Mouse (Mus musculus): ENCODE measurements at regions not wholly inside any gene's neighbourhood (a gene's known extent, or its start where the extent isn't known, plus 50 kb on each side); places are given as distances from the start of the nearest gene placed in this dataset.

DNA sequence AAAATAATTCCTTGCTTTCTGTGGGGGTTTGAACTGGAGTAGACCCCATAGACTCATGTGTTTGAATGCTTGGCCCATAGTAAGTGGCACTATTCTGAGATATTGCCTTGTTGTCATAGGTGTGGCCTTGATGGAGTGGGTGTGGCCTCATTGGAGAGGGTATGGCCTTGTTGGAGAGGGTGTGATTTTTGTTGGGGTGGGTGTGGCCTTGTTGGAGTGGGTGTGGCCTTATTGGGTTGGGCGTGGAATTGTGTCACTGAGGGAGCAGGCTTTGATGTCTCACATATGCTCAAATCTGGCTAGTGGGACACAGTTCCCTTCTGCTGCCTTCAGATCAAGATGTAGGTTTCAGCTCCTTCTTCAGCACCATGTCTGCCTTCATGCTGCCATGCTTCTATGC is 131.4 kb upstream of the Igsf21 start:
- H3K27me3 ChIP-seq (ENCODE audit: control insufficient read depth, insufficient read depth, low read length, poor library complexity, severe bottlenecking): no peaks in the 10 kb centered on the region
- DNase-seq (ENCODE audit: low read depth, low spot score): no peak

DNA sequence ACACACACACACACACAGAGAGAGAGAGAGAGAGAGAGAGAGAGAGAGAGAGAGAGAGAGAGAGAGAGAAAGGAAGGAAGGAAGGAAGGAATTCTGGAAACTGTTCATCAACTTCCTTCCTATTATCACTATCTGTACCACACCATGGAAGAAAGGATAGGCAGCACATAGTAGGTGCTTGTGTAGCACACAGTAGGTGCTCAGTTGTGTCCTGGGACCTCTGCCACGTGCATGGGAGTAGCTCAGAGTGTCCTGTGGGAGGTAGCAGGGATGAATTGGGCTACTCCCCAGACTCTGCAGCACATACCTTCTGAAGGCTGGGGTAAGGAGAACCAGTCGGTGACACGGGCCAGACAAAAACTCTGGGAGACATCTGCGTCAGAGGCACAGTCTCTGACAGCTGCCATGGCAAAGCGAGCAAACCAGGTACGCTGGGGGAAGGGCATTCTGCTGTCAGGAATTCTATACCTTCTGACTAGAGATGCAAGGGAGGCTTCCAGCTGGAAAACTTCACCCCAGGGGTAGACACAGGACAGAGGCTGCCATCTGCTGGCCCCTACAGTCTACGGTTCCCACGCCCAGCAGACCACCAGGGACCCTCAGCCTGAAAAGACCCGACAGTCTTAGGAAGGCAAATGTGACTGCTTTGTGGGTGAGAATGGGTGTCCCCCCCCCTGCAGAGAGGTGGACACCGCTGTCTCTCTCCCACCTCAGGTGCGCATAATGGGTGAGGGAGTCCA is 126.2 kb upstream of the Igsf21 start:
- Histone ChIP-seq H3K27me3 (ENCODE audit: control insufficient read depth, insufficient read depth, low read length, poor library complexity, severe bottlenecking) (no peaks in the 10 kb centered on the region), H3K36me3 (ENCODE audit: control insufficient read depth, insufficient read depth, low read length, poor library complexity, severe bottlenecking) (no peaks in the 10 kb centered on the region)
- no peak for DNase-seq (ENCODE audit: low read depth, low spot score)

More for the DNA sequence above, 131.4 kb upstream of the Igsf21 start:
- H3K36me3 ChIP-seq (ENCODE audit: control insufficient read depth, insufficient read depth, low read length, poor library complexity, severe bottlenecking): no peaks in the 10 kb centered on the region

DNA sequence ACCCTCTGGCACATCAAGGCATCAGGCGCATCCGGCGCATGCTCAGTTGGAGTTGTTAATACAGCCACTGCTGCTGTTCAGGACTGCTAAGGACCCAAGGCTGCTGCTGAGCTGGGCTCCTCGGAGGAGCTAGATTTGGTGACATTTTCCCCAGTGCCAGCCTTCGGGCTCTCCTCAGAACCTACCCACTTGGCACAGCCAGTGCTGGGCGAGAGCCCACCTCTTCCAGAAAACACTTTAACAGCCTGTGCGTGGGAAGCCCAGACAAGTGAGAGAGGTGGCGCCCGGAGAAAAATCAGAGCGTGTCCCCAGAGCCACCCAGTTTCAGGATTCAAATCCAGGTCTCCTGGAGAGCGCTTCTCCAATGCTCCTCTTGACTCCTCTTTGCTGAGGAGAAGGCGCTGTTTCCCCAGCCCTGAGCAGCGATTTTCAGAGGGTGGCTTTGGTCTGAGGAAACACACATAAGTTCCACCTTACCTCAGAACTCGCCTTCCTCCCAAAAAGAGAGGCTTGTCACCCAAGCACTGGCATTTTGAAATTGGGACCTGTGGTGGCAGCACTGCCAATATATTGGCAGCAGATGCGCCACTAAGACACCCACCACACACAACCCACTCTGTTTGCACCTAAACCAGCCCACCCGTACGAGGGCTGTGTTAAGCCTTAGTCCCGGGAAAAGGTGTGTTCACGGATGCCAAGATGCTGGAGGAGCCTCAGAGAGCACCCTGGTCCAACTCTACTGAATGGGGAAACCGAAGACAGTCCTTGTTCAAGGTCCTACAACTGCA is 125.0 kb upstream of the Igsf21 start:
- Histone ChIP-seq H3K27me3 (ENCODE audit: control insufficient read depth, insufficient read depth, low read length, poor library complexity, severe bottlenecking) (no peaks in the 10 kb centered on the region), H3K36me3 (ENCODE audit: control insufficient read depth, insufficient read depth, low read length, poor library complexity, severe bottlenecking) (no peaks in the 10 kb centered on the region)
- DNase-seq (ENCODE audit: low read depth, low spot score): no peak

DNA sequence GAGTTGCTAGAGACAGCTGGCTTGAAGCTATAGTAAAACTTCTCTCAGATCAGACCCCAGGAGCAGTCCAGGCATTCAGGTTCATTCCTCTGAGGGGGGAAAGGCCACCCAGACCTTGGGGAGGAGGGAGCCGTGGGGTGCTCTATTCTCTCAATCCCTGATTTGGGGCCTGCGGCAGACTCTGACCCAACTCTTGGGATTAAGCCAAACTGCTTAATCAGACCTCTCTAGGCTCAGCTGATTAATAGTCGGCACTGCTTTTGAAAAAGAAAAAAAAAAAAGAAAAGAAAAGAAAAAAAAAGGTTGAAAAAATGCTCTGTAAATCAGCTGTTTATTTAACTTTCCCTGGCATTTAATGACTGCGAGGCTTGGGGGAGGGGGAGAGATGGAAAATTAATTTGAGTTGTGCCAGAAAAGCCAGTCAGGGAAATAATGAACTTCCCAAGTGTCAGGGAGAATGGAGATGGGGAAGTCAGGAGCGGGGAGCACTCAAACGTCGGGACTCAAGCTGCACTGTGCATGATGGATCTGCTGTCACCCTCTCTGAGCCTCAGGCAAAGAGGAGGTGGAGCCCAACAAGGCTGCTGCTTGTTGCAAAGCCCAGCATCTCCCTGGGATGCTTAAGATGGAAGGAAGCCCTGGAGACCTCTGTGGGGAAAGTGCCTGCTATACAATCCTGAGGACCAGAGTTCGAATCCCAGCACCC is 120.5 kb upstream of the Igsf21 start:
- H3K36me3 ChIP-seq (ENCODE audit: control insufficient read depth, insufficient read depth, low read length, poor library complexity, severe bottlenecking): no peaks in the 10 kb centered on the region
- H3K27me3 ChIP-seq (ENCODE audit: control insufficient read depth, insufficient read depth, low read length, poor library complexity, severe bottlenecking): no peaks in the 10 kb centered on the region
- no peak for DNase-seq (ENCODE audit: low read depth, low spot score)

DNA sequence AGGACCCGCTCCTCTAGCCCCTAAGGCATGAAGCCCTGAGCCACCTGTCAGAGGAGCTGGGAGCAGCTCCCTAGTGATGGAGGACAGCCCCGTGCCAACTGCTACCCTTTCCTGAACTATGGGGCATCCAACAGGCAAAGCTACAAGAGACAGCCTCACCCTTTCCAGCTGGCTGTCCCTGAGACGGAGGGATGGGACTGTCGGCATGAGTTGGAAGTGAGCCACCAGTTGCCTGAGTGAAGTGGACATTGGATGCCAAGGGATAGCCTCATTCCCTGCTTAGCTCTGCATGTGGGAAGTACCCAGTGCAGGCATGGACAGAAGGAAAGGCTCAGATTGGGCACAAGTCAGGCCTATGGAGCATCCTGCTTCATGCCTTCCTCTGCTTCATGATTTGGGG is 112.3 kb upstream of the Igsf21 start:
- Histone ChIP-seq H3K27me3 (ENCODE audit: control insufficient read depth, insufficient read depth, low read length, poor library complexity, severe bottlenecking) (no peaks in the 10 kb centered on the region), H3K36me3 (ENCODE audit: control insufficient read depth, insufficient read depth, low read length, poor library complexity, severe bottlenecking) (no peaks in the 10 kb centered on the region)
- no peak for DNase-seq (ENCODE audit: low read depth, low spot score)

DNA sequence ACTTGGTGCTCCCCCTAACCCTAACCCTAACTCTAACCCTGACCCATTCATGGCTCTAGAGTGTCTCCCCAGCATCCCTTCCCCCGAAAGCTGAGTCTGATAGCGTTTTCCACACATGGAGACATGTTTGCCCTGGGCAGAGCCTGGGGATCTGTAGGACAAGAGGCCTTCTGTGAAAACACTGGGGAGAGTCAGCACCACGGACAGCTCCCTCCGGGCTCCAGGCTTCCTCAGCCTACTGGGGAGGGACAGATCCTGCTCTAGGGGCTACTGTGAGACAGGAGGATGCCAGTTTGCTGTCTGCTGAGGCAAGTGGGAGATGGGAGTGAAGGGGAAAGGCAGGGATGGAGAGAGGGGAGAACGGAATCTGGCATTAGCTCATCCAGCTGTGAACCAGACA is 111.5 kb upstream of the Igsf21 start:
- peak; percentile 4 for DNase-seq (ENCODE audit: low read depth, low spot score)
- H3K27me3 ChIP-seq (ENCODE audit: control insufficient read depth, insufficient read depth, low read length, poor library complexity, severe bottlenecking): no peaks in the 10 kb centered on the region
- H3K36me3 ChIP-seq (ENCODE audit: control insufficient read depth, insufficient read depth, low read length, poor library complexity, severe bottlenecking): no peaks in the 10 kb centered on the region

DNA sequence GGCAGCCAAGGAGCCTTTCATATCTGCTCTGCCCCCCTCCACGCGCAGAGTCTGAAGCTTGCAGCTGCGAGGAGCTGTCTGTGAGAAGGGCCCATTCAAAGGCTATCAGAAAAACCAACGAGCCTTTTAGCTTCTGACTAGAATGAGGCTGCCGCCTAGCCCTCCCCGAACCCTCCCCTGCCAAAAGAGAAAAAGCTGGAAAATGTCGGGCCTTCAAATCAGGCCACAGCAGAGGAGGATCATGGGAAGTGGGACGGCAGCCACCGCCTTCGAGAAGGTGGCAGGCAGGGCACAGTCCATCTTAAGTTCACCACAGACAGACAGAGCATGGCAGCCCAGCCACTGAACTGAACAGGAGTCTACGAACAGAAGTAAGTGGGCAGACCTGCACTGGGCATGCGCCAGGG is 108.6 kb upstream of the Igsf21 start:
- Histone ChIP-seq H3K27me3 (ENCODE audit: control insufficient read depth, insufficient read depth, low read length, poor library complexity, severe bottlenecking) (no peaks in the 10 kb centered on the region), H3K36me3 (ENCODE audit: control insufficient read depth, insufficient read depth, low read length, poor library complexity, severe bottlenecking) (no peaks in the 10 kb centered on the region)
- DNase-seq (ENCODE audit: low read depth, low spot score): no peak

DNA sequence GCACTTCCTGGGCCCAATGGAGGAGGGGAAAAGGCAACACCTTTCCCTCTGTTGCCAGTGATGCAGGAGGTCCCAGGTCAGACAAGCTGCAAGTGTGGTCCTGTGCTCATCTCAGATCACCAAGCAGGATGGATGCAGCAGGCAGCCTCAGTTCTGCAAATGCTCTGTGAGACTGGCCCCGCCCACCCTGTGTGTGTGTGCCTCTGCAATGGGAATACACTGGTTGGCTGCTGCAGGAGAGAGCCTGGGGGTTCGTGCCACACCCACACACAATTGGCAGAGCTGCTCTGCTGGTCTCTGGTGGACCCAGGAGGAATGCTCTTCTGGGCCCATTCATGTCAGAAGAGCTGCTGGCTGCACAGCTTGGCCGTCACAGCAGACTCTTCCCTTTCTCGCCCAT is 102.2 kb upstream of the Igsf21 start:
- DNase-seq (ENCODE audit: low read depth, low spot score): no peak
- Histone ChIP-seq H3K36me3 (ENCODE audit: control insufficient read depth, insufficient read depth, low read length, poor library complexity, severe bottlenecking) (no peaks in the 10 kb centered on the region), H3K27me3 (ENCODE audit: control insufficient read depth, insufficient read depth, low read length, poor library complexity, severe bottlenecking) (no peaks in the 10 kb centered on the region)

DNA sequence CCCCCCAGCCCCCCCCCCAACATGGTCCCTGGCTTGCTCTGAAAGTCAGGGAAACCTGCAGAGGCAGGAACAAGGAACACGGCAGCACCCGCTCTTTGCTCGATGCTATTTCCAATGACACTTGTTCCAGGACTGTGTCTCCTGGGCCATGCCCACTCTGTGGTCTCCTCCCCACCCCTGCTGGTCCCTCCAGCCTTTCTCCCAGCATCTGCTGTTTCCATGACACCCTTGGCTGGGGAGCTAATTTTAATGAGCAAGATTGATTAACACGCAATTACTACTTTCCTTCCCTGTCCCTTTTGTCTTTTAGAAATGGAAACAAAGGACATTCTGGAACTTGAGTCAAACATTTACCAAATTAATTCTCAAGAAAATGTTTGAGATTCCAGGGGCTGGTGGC is 83.6 kb upstream of the Igsf21 start:
- no peak for DNase-seq (ENCODE audit: low read depth, low spot score)
- no peaks in the 10 kb centered on the region for H3K36me3 ChIP-seq (ENCODE audit: control insufficient read depth, insufficient read depth, low read length, poor library complexity, severe bottlenecking)
- no peaks in the 10 kb centered on the region for H3K27me3 ChIP-seq (ENCODE audit: control insufficient read depth, insufficient read depth, low read length, poor library complexity, severe bottlenecking)

DNA sequence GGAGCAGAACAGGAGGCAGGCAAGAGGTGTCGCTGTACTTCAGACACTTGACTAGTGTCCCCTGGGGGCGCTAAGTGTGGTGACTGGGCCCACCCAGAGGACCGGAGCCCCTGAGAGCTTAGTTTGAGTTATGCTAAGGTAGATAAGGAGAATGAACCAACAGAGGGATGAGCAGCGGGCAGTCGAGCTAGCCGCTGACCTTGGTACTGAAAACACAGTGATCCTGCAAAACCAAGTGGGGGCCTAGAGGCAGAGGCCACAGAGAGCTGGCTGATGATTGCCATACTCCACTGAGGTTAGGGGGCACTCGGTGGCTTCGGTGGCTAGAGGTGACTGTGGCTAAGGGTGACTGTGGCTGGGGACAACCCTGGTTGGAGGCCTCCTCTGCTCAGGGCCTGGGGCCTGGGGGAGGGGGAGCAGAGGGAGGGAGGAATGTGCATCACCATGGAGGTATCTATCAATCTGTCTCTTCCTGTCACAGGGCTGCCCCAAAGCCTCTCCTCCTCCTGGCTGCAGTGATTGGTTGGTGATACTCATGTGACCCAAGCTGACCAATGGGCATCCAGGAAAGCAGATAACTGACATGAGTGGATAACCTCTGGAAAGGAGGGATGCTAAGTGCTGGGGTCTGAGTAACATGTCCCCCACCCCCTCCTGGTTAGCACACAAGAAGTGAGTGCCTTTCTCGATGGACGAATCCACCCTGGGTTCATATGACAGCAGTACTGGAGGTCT is 80.3 kb upstream of the Igsf21 start:
- no peaks in the 10 kb centered on the region for H3K36me3 ChIP-seq (ENCODE audit: control insufficient read depth, insufficient read depth, low read length, poor library complexity, severe bottlenecking)
- no peak for DNase-seq (ENCODE audit: low read depth, low spot score)
- no peaks in the 10 kb centered on the region for H3K27me3 ChIP-seq (ENCODE audit: control insufficient read depth, insufficient read depth, low read length, poor library complexity, severe bottlenecking)

DNA sequence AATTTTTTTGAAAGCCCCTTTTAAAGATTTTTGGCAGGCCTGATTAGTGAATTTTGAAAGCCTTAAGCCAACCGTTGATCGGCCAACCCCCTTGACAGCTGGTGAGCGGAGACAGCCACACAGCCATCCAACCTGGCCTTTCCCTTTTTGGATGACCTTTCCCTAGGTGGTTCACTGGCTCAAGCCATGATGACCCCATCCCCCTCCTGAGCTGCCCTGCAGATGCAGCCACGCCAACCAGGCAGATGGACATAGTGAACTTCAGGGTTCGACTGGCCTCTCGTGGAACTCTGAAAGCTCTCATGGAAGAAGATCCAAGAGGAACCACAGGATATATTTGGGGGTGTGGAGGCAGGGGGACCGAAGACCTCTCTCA is 79.1 kb upstream of the Igsf21 start:
- no peak for DNase-seq (ENCODE audit: low read depth, low spot score)
- Histone ChIP-seq H3K36me3 (ENCODE audit: control insufficient read depth, insufficient read depth, low read length, poor library complexity, severe bottlenecking) (no peaks in the 10 kb centered on the region), H3K27me3 (ENCODE audit: control insufficient read depth, insufficient read depth, low read length, poor library complexity, severe bottlenecking) (no peaks in the 10 kb centered on the region)

DNA sequence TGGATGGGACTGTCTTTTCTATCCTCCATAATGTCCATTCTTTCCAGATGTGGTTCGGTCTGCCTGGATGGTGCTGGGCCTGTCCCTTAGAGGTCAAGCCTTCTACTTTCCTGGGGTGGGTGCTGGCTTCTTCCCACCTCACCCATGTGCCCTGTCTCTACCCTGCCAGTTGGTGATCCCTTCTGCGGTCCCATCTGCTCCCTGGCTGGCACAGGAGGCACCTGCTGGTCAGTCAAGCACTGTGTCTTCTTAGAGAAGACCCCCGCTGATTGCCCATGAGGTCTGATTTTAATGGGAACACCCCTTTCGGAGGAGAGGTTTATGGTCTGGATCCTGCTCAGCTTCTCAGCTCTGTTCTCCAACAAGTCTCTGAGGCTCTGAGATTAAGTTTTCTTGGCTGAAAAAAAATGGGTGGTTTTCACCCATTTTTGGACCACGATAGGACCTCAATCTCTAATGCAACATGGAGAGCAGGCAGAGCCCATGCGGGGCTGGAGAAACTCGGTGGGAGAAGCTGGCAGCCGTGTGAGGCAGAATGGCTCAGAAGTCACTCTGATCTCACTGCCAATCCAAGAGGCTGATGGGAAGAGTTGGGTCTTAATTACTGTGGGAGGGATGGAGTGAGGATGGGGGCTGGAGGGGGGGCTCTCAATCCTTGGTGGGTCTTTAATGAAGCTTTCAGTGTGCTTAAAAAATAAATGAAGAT is 78.5 kb upstream of the Igsf21 start:
- no peaks in the 10 kb centered on the region for H3K36me3 ChIP-seq (ENCODE audit: control insufficient read depth, insufficient read depth, low read length, poor library complexity, severe bottlenecking)
- DNase-seq (ENCODE audit: low read depth, low spot score): no peak
- H3K27me3 ChIP-seq (ENCODE audit: control insufficient read depth, insufficient read depth, low read length, poor library complexity, severe bottlenecking): no peaks in the 10 kb centered on the region

DNA sequence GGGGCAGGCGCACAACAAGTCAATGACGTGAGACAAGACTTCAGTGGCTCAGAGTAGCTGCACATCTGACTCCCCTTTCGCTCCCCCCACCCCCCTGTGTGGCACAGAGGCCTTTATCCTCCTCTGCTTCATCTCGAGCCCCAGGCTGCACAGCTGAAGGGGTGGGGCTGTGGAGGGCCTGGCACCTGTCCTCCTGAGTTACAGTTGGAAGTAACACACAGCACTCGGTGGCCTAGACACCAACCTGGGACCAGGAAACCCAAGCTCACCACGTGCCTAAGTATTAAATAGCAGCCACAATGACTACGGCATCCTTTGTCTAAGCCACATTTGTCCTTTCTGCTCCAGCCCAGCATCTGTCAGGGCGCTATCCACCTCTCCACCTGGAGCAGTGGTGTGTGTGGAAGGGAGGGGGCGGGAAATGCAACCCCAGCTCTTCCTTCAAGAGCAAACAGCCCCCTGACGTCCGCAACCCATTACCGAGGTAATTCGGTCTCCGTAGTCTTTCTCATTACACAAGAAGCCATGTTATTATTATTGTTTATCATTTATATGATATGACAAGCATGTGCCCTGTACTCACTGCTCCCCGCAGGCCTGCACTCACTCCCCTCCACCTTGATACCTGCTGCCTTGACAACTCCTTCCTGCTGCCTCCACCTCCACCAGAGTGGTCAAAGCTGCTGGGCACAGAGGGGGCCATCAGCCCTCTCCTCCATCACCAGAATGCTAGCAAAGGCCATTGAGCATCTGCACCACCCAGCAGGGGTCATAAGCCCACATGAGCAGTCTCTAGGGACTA is 73.7 kb upstream of the Igsf21 start:
- no peak for DNase-seq (ENCODE audit: low read depth, low spot score)
- Histone ChIP-seq H3K36me3 (ENCODE audit: control insufficient read depth, insufficient read depth, low read length, poor library complexity, severe bottlenecking) (no peaks in the 10 kb centered on the region), H3K27me3 (ENCODE audit: control insufficient read depth, insufficient read depth, low read length, poor library complexity, severe bottlenecking) (no peaks in the 10 kb centered on the region)

DNA sequence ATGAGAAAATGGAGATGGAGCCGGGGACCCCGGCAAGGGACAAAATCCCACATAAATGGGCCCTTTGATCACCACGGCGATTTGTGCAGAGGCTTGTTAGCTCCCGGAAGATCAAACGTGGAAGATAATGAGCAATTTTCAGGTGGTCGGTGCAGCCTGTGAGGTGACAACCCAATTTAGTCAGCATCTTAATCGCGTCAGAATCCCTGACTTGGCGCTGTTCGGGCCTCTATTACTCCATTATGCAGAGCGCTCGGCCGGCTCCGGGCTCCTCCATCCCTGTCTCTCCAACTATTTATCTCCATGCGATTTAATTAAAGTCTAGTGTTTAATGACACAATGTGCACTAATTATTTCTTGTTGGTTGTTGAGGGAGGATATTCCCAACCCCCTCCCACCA is 66.1 kb upstream of the Igsf21 start:
- no peak for DNase-seq (ENCODE audit: low read depth, low spot score)
- H3K27me3 ChIP-seq (ENCODE audit: control insufficient read depth, insufficient read depth, low read length, poor library complexity, severe bottlenecking): no peaks in the 10 kb centered on the region
- no peaks in the 10 kb centered on the region for H3K36me3 ChIP-seq (ENCODE audit: control insufficient read depth, insufficient read depth, low read length, poor library complexity, severe bottlenecking)

Measured in splenic B cell, adult 2 months (primary cell).